Mouse (Mus musculus) left cerebral cortex, postnatal 25 days (tissue): ENCODE data around the gene Myh9. TPM values are rescaled to one million over a fixed set of nuclear protein-coding genes. Genes with fewer than 3 reads are reported as not detected.

ENCODE experiments used
- total RNA-seq, 2 experiments: library from RNA; stranded (reverse); gene quantifications; 2 replicates each; pipeline ENCODE4 v1.2.3; 2021

The Myh9 gene
- total RNA-seq, 2 experiments from 2014 or later, result 69.9 to 75.5 TPM

Other genes starting within 250 kb of the Myh9 start
- not detected for gene Apol10b, start 246.1 kb downstream of the Myh9 start, total RNA-seq
- not detected for gene Gm36245, start 242.9 kb downstream of the Myh9 start, total RNA-seq
- gene Apol11b, start 198.9 kb downstream of the Myh9 start, total RNA-seq, result not detected
- under 1 TPM in 1 of 2 experiments, not detected in 1; 0.27 TPM for gene Apol7e, start 143.3 kb downstream of the Myh9 start, total RNA-seq
- gene Apol9b, start 113.1 kb downstream of the Myh9 start, total RNA-seq, result not detected
- 1 to 10 TPM; 2.2 to 3.3 TPM for gene Apol8, start 85.2 kb downstream of the Myh9 start, total RNA-seq
- 100 to 1,000 TPM; 132 to 135 TPM for gene Txn2, start 86.8 kb upstream of the Myh9 start, total RNA-seq
- gene Foxred2, start 114.5 kb upstream of the Myh9 start, total RNA-seq, result 10 to 100 TPM; 11.8 to 12.0 TPM
- gene Eif3d, start 128.6 kb upstream of the Myh9 start, total RNA-seq, result 100 to 1,000 TPM in 1 of 2 experiments, 10 to 100 TPM in 1; 97.3 to 105 TPM